Mouse (Mus musculus): ENCODE measurements around the gene Rnf212.

GRCm38 (mm10) chr5:108715974-108716373 lies 58.8 kb downstream of the Rnf212 start:
- TF ChIP-seq POLR2A (IDR thresholded peaks at IDR 0.05; ENCODE audit: insufficient read length, low read depth) (no peak), MAX (IDR thresholded peaks at IDR 0.05; ENCODE audit: low read depth) (no peak), MYOG (IDR thresholded peaks at IDR 0.05; ENCODE audit: control insufficient read depth in 1 of 3, insufficient read depth in 1 of 3, insufficient read length in 2 of 3, low read depth in 2 of 3) (no peak), TCF3 (IDR thresholded peaks at IDR 0.05; ENCODE audit: insufficient read length, low read depth) (no peak), E2F4 (IDR thresholded peaks at IDR 0.05; ENCODE audit: insufficient read depth) (no peak), CEBPB (IDR thresholded peaks at IDR 0.05; ENCODE audit: insufficient read depth, poor library complexity, severe bottlenecking) (no peak), MYOD1 (IDR thresholded peaks at IDR 0.05; ENCODE audit: control insufficient read depth in 1 of 3, insufficient read length in 2 of 3, low read depth in 2 of 3) (no peak), USF1 (IDR thresholded peaks at IDR 0.05; ENCODE audit: low read depth) (no peak), POLR2AphosphoS2 (IDR thresholded peaks at IDR 0.05; ENCODE audit: insufficient read length, low read depth) (no peak), TCF12 (IDR thresholded peaks at IDR 0.05; ENCODE audit: insufficient read depth, poor library complexity, severe bottlenecking) (no peak), SRF (IDR thresholded peaks at IDR 0.05; ENCODE audit: control insufficient read depth, insufficient read length, low read depth) (no peak), REST (IDR thresholded peaks at IDR 0.05; ENCODE audit: insufficient read depth, insufficient read length) (no peak)
